Mouse (Mus musculus) myocyte (in vitro differentiated cells): ENCODE measurements around the gene ccdc198. TPM values are rescaled to one million over a fixed set of nuclear protein-coding genes. Genes with fewer than 3 reads are reported as not detected.

Experiments
- H3K27me3 ChIP-seq: one replicate; pipeline ENCODE4 v1.6.1; 2011; ENCODE audit not compliant: control insufficient read depth, insufficient read depth, insufficient read length
- H3K36me3 ChIP-seq: one replicate; pipeline ENCODE4 v1.6.1; 2011; ENCODE audit not compliant: control insufficient read depth, insufficient read depth
- H3K4me2 ChIP-seq: one replicate; pipeline ENCODE4 v1.6.1; 2011; ENCODE audit warnings: low read depth, control low read depth
- H3K4me3 ChIP-seq: one replicate; pipeline ENCODE4 v1.5.1; 2011; ENCODE audit warnings: mild to moderate bottlenecking, control low read depth, moderate library complexity
- H3K79me2 ChIP-seq: one replicate; pipeline ENCODE4 v1.6.1; 2011; ENCODE audit not compliant: control insufficient read depth, insufficient read depth
- H3ac ChIP-seq: one replicate; pipeline ENCODE4 v1.6.1; 2011; ENCODE audit not compliant: control insufficient read depth, insufficient read length
- CEBPB ChIP-seq: IDR thresholded peaks from 2 replicates; pipeline ENCODE4 v1.6.1; 2011; ENCODE audit warnings: mild to moderate bottlenecking, moderate library complexity; ENCODE audit not compliant: poor library complexity, insufficient read depth, severe bottlenecking
- E2F4 ChIP-seq: IDR thresholded peaks from one replicate; pipeline ENCODE4 v1.6.1; 2011; ENCODE audit warnings: mild to moderate bottlenecking, control low read depth, moderate library complexity; ENCODE audit not compliant: insufficient read depth
- MAX ChIP-seq: IDR thresholded peaks from one replicate; pipeline ENCODE4 v1.6.1; 2011; ENCODE audit warnings: low read depth, mild to moderate bottlenecking, control low read depth
- MYOD1 ChIP-seq, 3 experiments: IDR thresholded peaks; one replicate each; pipeline ENCODE4 v1.6.1; 2011; ENCODE audit warnings: control low read depth in 2 of 3, low read depth in 2 of 3, mild to moderate bottlenecking in 2 of 3, moderate library complexity in 1 of 3; ENCODE audit not compliant: insufficient read length in 2 of 3, control insufficient read depth in 1 of 3
- MYOG ChIP-seq, 3 experiments: IDR thresholded peaks; one replicate each; pipeline ENCODE4 v1.6.1; 2011; ENCODE audit warnings: control low read depth in 2 of 3, low read depth in 2 of 3, mild to moderate bottlenecking in 2 of 3; ENCODE audit not compliant: insufficient read length in 2 of 3, control insufficient read depth in 1 of 3, insufficient read depth in 1 of 3
- POLR2A ChIP-seq: IDR thresholded peaks from one replicate; pipeline ENCODE4 v1.6.1; 2011; ENCODE audit warnings: low read depth, mild to moderate bottlenecking, control low read depth, moderate library complexity; ENCODE audit not compliant: insufficient read length
- POLR2AphosphoS2 ChIP-seq: IDR thresholded peaks from one replicate; pipeline ENCODE4 v1.6.1; 2011; ENCODE audit warnings: low read depth, control low read depth; ENCODE audit not compliant: insufficient read length
- REST ChIP-seq: IDR thresholded peaks from one replicate; pipeline ENCODE4 v1.6.1; 2011; ENCODE audit warnings: mild to moderate bottlenecking, control low read depth, moderate library complexity; ENCODE audit not compliant: insufficient read depth, insufficient read length
- SRF ChIP-seq: IDR thresholded peaks from one replicate; pipeline ENCODE4 v1.6.1; 2011; ENCODE audit warnings: low read depth; ENCODE audit not compliant: control insufficient read depth, insufficient read length
- TCF12 ChIP-seq: IDR thresholded peaks from one replicate; pipeline ENCODE4 v1.6.1; 2011; ENCODE audit warnings: mild to moderate bottlenecking, control low read depth; ENCODE audit not compliant: poor library complexity, insufficient read depth, severe bottlenecking
- TCF3 ChIP-seq: IDR thresholded peaks from one replicate; pipeline ENCODE4 v1.6.1; 2011; ENCODE audit warnings: low read depth, control low read depth; ENCODE audit not compliant: insufficient read length
- USF1 ChIP-seq: IDR thresholded peaks from one replicate; pipeline ENCODE4 v1.6.1; 2011; ENCODE audit warnings: low read depth, mild to moderate bottlenecking, control low read depth, moderate library complexity
- polyA plus RNA-seq: library from polyadenylated mRNA; unstranded; fragments of >200 nt; fragmentation: generic; extraction: Trizol; gene quantifications from one replicate; pipeline ENCODE4 v1.2.1, GENCODE M21; 2012; ENCODE audit warnings: missing spikeins

Gene ccdc198
- polyA plus RNA-seq, 1 experiment, result not detected

GRCm38 (mm10) chr14:49173290-49174135, 71.8 kb downstream of the ccdc198 start:
- peaks cover 49% of the 10 kb centered on the region for H3K79me2 ChIP-seq
- TF ChIP-seq TCF12, result no peak
- no peak for TF ChIP-seq SRF
- no peak for TF ChIP-seq MYOD1 (IDR thresholded peaks at IDR 0.05; ENCODE audit: control insufficient read depth in 1 of 3, insufficient read length in 2 of 3, low read depth in 2 of 3)
- no peak for TF ChIP-seq USF1
- no peak for TF ChIP-seq REST
- TF ChIP-seq MYOG (IDR thresholded peaks at IDR 0.05; ENCODE audit: control insufficient read depth in 1 of 3, insufficient read depth in 1 of 3, insufficient read length in 2 of 3, low read depth in 2 of 3), result no peak
- H3K36me3 ChIP-seq, result peaks cover 6% of the 10 kb centered on the region
- peak overlapping the region; percentile 78 for H3ac ChIP-seq
- H3K27me3 ChIP-seq, result no peaks in the 10 kb centered on the region
- H3K4me2 ChIP-seq, result peak overlapping the region; percentile 84
- peak overlapping the region; percentile 40 for H3K4me3 ChIP-seq

GRCm38 (mm10) chr14:49172582-49172988, 72.7 kb downstream of the ccdc198 start:
- Histone ChIP-seq H3K36me3 (peaks cover 6% of the 10 kb centered on the region), H3K4me2 (peak overlapping the region; percentile 84), H3K79me2 (peaks cover 48% of the 10 kb centered on the region), H3K27me3 (no peaks in the 10 kb centered on the region), H3K4me3 (peak overlapping the region; percentile 40), H3ac (peak overlapping the region; percentile 78)
- TF ChIP-seq E2F4 (no peak), REST (no peak), TCF3 (no peak), MYOD1 (IDR thresholded peaks at IDR 0.05; ENCODE audit: control insufficient read depth in 1 of 3, insufficient read length in 2 of 3, low read depth in 2 of 3) (peak in 1 of 3 experiments; percentile 27), TCF12 (no peak), MYOG (IDR thresholded peaks at IDR 0.05; ENCODE audit: control insufficient read depth in 1 of 3, insufficient read depth in 1 of 3, insufficient read length in 2 of 3, low read depth in 2 of 3) (no peak), USF1 (no peak), POLR2A (no peak)

- Histone ChIP-seq H3K4me3 (peak within 1 kb of the TSS; percentile 40), H3K4me2 (peak within 1 kb of the TSS; percentile 90), H3K79me2 (peaks cover 43% of the 10 kb centered on the region), H3K36me3 (peaks cover 6% of the 10 kb centered on the region), H3K27me3 (no peaks in the 10 kb centered on the region), H3ac (peak within 1 kb of the TSS; percentile 78)
- peak; percentile 82 for TF ChIP-seq POLR2AphosphoS2
- TF ChIP-seq E2F4, result no peak
- TF ChIP-seq MYOG (IDR thresholded peaks at IDR 0.05; ENCODE audit: control insufficient read depth in 1 of 3, insufficient read depth in 1 of 3, insufficient read length in 2 of 3, low read depth in 2 of 3), result peak in 1 of 3 experiments; percentile 18
- TF ChIP-seq TCF12, result no peak
- no peak for TF ChIP-seq MYOD1 (IDR thresholded peaks at IDR 0.05; ENCODE audit: control insufficient read depth in 1 of 3, insufficient read length in 2 of 3, low read depth in 2 of 3)
- TF ChIP-seq SRF, result no peak
- TF ChIP-seq CEBPB, result no peak
- TF ChIP-seq TCF3, result no peak
- TF ChIP-seq USF1, result no peak
- no peak for TF ChIP-seq REST
- no peak for TF ChIP-seq MAX
- peak; percentile 92 for TF ChIP-seq POLR2A
These were observed 73.2 kb downstream of the ccdc198 start, which contains the start of gene Naa30 for GRCm38 (mm10) chr14:49171867-49172581. Gene Naa30, plus strand, starts transcription at chr14:49172226.

GRCm38 (mm10) chr14:49171286-49171685, 74.0 kb downstream of the ccdc198 start:
- Histone ChIP-seq H3K36me3 (peaks cover 6% of the 10 kb centered on the region), H3ac (no peak overlapping the region), H3K4me2 (peak overlapping the region; percentile 90), H3K79me2 (peaks cover 35% of the 10 kb centered on the region), H3K27me3 (no peaks in the 10 kb centered on the region), H3K4me3 (peak overlapping the region; percentile 40)
- TF ChIP-seq E2F4, result no peak
- peak in 1 of 3 experiments; percentile 1 for TF ChIP-seq MYOD1 (IDR thresholded peaks at IDR 0.05; ENCODE audit: control insufficient read depth in 1 of 3, insufficient read length in 2 of 3, low read depth in 2 of 3)
- no peak for TF ChIP-seq TCF3
- TF ChIP-seq CEBPB, result no peak
- TF ChIP-seq TCF12, result no peak
- no peak for TF ChIP-seq POLR2A
- TF ChIP-seq MYOG (IDR thresholded peaks at IDR 0.05; ENCODE audit: control insufficient read depth in 1 of 3, insufficient read depth in 1 of 3, insufficient read length in 2 of 3, low read depth in 2 of 3), result no peak

Other genes with a start within 250 kb of the ccdc198 start
- gene Ap5m1, start 179.4 kb downstream of the ccdc198 start, polyA plus RNA-seq, result 4.0 TPM
- 10.4 TPM for gene Exoc5, start 178.8 kb downstream of the ccdc198 start, polyA plus RNA-seq
- gene Naa30, start 73.2 kb downstream of the ccdc198 start, polyA plus RNA-seq, result 7.2 TPM